Mouse (Mus musculus) CH12.LX (cell line): Measurements from ENCODE around the gene Actb. TPM values are rescaled to one million over a fixed set of nuclear protein-coding genes. Genes with fewer than 3 reads are reported as not detected.

Experiments used
- DNase-seq: peaks from one replicate; pipeline ENCODE4 v3.0.0-alpha.2; 2013; ENCODE audit errors: extremely low read depth
- H3K27ac ChIP-seq: 2 replicates; pipeline ENCODE4 v1.5.1; 2012; ENCODE audit warnings: low read depth, mild to moderate bottlenecking, control low read depth, moderate library complexity; ENCODE audit not compliant: insufficient read depth
- H3K27me3 ChIP-seq: replicated peaks from 2 replicates; pipeline ENCODE3; 2012; ENCODE audit warnings: inconsistent platforms
- H3K36me3 ChIP-seq, 2 experiments: replicated peaks in 1 of 2; 2 replicates each; pipeline versions ENCODE3 to v1.6.1; 2012; ENCODE audit warnings: inconsistent platforms in 1 of 2, low read length in 1 of 2, mild to moderate bottlenecking in 1 of 2, mixed read lengths in 1 of 2, moderate library complexity in 1 of 2; ENCODE audit not compliant: control insufficient read depth in 1 of 2, insufficient read depth in 1 of 2
- H3K4me1 ChIP-seq, 2 experiments: 2 replicates each; pipeline ENCODE4 v1.6.1; 2012; ENCODE audit warnings: inconsistent platforms in 1 of 2, moderate library complexity in 1 of 2; ENCODE audit not compliant: insufficient read depth in 2 of 2, control insufficient read depth in 1 of 2
- H3K4me2 ChIP-seq: 2 replicates; pipeline ENCODE4 v1.6.1; 2012; ENCODE audit warnings: low read depth, mild to moderate bottlenecking, control low read depth; ENCODE audit not compliant: poor library complexity, insufficient read depth, severe bottlenecking
- H3K4me3 ChIP-seq, 3 experiments: fragments of 150-350 bp in 1 of 3; sonication (generic) in 1 of 3; replicated peaks in 1 of 3; 2 replicates each; pipeline versions ENCODE3 to v1.5.1; 2011 to 2012; ENCODE audit warnings: low read depth in 2 of 3, low read length in 2 of 3, mild to moderate bottlenecking in 2 of 3, moderate library complexity in 2 of 3, control low read depth in 1 of 3, improper control_type of control experiment in 1 of 3, inconsistent platforms in 1 of 3, mixed read lengths in 1 of 3; ENCODE audit not compliant: poor library complexity in 1 of 3
- H3K79me2 ChIP-seq: replicated peaks from 2 replicates; pipeline ENCODE4 v1.6.1; 2012; ENCODE audit warnings: mild to moderate bottlenecking, moderate library complexity; ENCODE audit not compliant: control insufficient read depth, poor library complexity, insufficient read depth, severe bottlenecking; ENCODE audit errors: extremely low read depth
- H3K9ac ChIP-seq: 2 replicates; pipeline ENCODE4 v1.6.1; 2012; ENCODE audit warnings: low read depth, mild to moderate bottlenecking, control low read depth, moderate library complexity; ENCODE audit not compliant: insufficient read depth
- H3K9me3 ChIP-seq: replicated peaks from 2 replicates; pipeline ENCODE3; 2012; ENCODE audit warnings: low read length, inconsistent platforms, mixed read lengths
- BHLHE40 ChIP-seq: IDR thresholded peaks from 2 replicates; pipeline ENCODE4 v1.6.1; 2011; ENCODE audit warnings: mild to moderate bottlenecking, low read depth, low read length, improper control_type of control experiment
- CHD1 ChIP-seq: IDR thresholded peaks from 2 replicates; pipeline ENCODE4 v1.6.1; 2012; ENCODE audit warnings: low read depth, low read length, improper control_type of control experiment, inconsistent platforms
- CTCF ChIP-seq, 2 experiments: IDR thresholded peaks in 1 of 2; conservative IDR thresholded peaks in 1 of 2; 2 replicates each; pipeline ENCODE4 v1.5.1; 2011 to 2012; ENCODE audit warnings: low read depth in 2 of 2, low read length in 2 of 2, improper control_type of control experiment in 1 of 2, inconsistent platforms in 1 of 2, mild to moderate bottlenecking in 1 of 2, moderate library complexity in 1 of 2
- ELF1 ChIP-seq: IDR thresholded peaks from 2 replicates; pipeline ENCODE4 v1.6.1; 2014; ENCODE audit warnings: low read depth, mild to moderate bottlenecking, inconsistent platforms, low read length, improper control_type of control experiment
- IRF4 ChIP-seq: IDR thresholded peaks from 2 replicates; pipeline ENCODE4 v1.6.1; 2014; ENCODE audit warnings: low read depth, mild to moderate bottlenecking, inconsistent platforms, low read length, improper control_type of control experiment
- JUN ChIP-seq: IDR thresholded peaks from 2 replicates; pipeline ENCODE4 v1.6.1; 2011; ENCODE audit warnings: low read depth, mild to moderate bottlenecking, low read length, improper control_type of control experiment, moderate library complexity; ENCODE audit not compliant: insufficient read depth
- MAX ChIP-seq: IDR thresholded peaks from 2 replicates; pipeline ENCODE4 v1.6.1; 2011; ENCODE audit warnings: low read length, improper control_type of control experiment
- MEF2A ChIP-seq: IDR thresholded peaks from 2 replicates; pipeline ENCODE4 v1.6.1; 2014; ENCODE audit warnings: low read depth, mild to moderate bottlenecking, inconsistent platforms, low read length, improper control_type of control experiment, borderline replicate concordance
- MYC ChIP-seq: IDR thresholded peaks from 2 replicates; pipeline ENCODE4 v1.6.1; 2011; ENCODE audit warnings: low read depth, mild to moderate bottlenecking, improper control_type of control experiment, low read length
- POLR2AphosphoS2 ChIP-seq: IDR thresholded peaks from 2 replicates; pipeline ENCODE4 v1.6.1; 2011; ENCODE audit warnings: low read depth, low read length, improper control_type of control experiment
- RAD21 ChIP-seq: IDR thresholded peaks from 2 replicates; pipeline ENCODE4 v1.6.1; 2011; ENCODE audit warnings: low read depth, mild to moderate bottlenecking, low read length, improper control_type of control experiment, moderate library complexity
- SMC3 ChIP-seq: IDR thresholded peaks from 2 replicates; pipeline ENCODE4 v1.6.1; 2011; ENCODE audit warnings: low read depth, low read length, improper control_type of control experiment
- TCF12 ChIP-seq: IDR thresholded peaks from 2 replicates; pipeline ENCODE4 v1.6.1; 2014; ENCODE audit warnings: low read depth, mild to moderate bottlenecking, inconsistent platforms, low read length, improper control_type of control experiment
- USF2 ChIP-seq: conservative IDR thresholded peaks from 2 replicates; pipeline ENCODE4 v1.6.1; 2011; ENCODE audit warnings: low read depth, low read length, improper control_type of control experiment
- ZKSCAN1 ChIP-seq: IDR thresholded peaks from 2 replicates; pipeline ENCODE4 v1.6.1; 2012; ENCODE audit warnings: low read depth, inconsistent platforms, low read length, improper control_type of control experiment, borderline replicate concordance
- ZMIZ1 ChIP-seq: IDR thresholded peaks from 2 replicates; pipeline ENCODE4 v1.6.1; 2012; ENCODE audit warnings: low read depth, mild to moderate bottlenecking, inconsistent platforms, low read length, improper control_type of control experiment
- ZNF384 ChIP-seq: IDR thresholded peaks from 2 replicates; pipeline ENCODE4 v1.6.1; 2012; ENCODE audit warnings: low read depth, low read length, improper control_type of control experiment, inconsistent platforms
- dilution Hi-C: fragments of 300-500 bp; cut with MboI; formaldehyde crosslinking; loops from 2 replicates; pipeline ENCODE4 v1.14.3; 2020; ENCODE audit warnings: low sequenced_read_pairs; ENCODE audit not compliant: extremely low pct_unique_long_range_greater_than_20kb, extremely low pct_ligation_motif_present
- in situ Hi-C: fragments of 300-500 bp; cut with MboI; formaldehyde crosslinking; loops from 3 replicates; pipeline ENCODE4 v1.14.3; 2019; ENCODE audit warnings: low sequenced_read_pairs, low pct_ligation_motif_present, low pct_unique_long_range_greater_than_20kb, mixed read lengths
- polyA plus RNA-seq: library from polyadenylated mRNA; unstranded; fragments of >175 nt; gene quantifications from 2 replicates; pipeline ENCODE4 v1.2.1, GENCODE M21; 2012; ENCODE audit warnings: low read depth; ENCODE audit not compliant: insufficient read length
- total RNA-seq, 2 experiments: library from RNA; depleted of rRNA; stranded (reverse); fragments of 300-350 nt in 1 of 2; fragments of >200 nt in 1 of 2; gene quantifications; 2 replicates each; pipeline ENCODE4 v1.2.3; 2012 to 2014

Gene Actb
- total and polyA plus RNA-seq, 3 experiments, result 3,882 to 5,048 (median 4,756) TPM

DNA sequence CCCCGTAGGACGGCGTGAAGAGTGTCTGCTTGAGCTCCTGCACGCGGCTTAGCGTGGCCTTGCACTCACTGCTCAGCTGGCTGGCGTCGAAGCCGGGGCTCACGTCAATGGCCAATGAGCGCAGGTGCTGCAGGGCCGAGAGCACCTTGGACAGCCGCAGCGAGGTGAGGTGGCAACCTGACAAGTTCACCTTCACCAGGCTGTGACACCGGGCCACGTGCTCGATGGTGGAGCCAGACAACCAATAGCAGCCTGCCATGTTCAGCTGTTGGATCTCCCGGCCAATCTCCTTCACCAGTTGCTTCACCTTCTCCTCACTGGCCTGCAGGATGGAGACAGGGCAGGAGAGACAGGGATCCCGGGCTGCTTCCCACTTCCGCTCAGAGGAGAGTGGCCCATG, 19.8 kb downstream of the Actb start:
- Histone ChIP-seq H3K27me3 (no peaks in the 10 kb centered on the region), H3K4me1 (peaks cover 0 to under 1% of the 10 kb centered on the region in 2 experiments; a peak in 1 of 4 replicates), H3K4me2 (no peak overlapping the region), H3K4me3 (no peak overlapping the region)
- in situ Hi-C loops (loop anchor here (5.0 kb wide), 1 partner anchor 46 kb away; no protein-coding TSS in a partner anchor), dilution Hi-C loops (no loop called here)
- TF ChIP-seq USF2 (no peak), MAX (no peak), TCF12 (no peak), IRF4 (no peak), MYC (no peak), CTCF (conservative IDR thresholded peaks at IDR 0.05 in 1 of 2, IDR thresholded peaks at IDR 0.05 in 1 of 2; ENCODE audit: low read depth in 2 of 2, low read length in 2 of 2) (no peak), MEF2A (no peak), ZKSCAN1 (no peak), SMC3 (no peak), POLR2AphosphoS2 (no peak)
- TF ChIP-seq, all 38 proteins: peak for 0
- no peak for DNase-seq
- Histone ChIP-seq H3K27ac (no peak overlapping the region), H3K9ac (no peak overlapping the region), H3K9me3 (no peaks in the 10 kb centered on the region), H3K79me2 (no peaks in the 10 kb centered on the region; the same call in 1 of the 2 replicates), H3K36me3 (peaks cover 27 to 68% of the 10 kb centered on the region in 2 experiments)

DNA sequence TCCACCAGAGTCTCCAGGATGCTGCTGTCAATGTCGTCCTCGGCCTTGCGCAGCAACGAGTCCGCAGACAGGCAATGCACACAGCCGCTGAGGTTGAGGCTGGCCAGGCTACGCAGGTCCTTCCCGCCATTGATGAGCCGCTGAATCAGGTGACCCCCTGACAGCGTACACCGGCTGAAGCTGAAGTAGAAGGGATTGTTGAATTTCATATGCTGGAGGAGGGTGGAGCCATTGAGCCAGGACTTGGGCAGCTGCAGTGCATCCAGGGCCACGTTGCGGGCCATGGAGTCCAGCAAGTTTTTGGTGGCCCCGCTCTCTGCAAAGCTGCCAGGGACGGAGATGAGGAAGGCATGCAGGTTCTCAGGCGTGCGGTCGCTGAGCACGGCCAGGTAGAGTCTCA, 20.4 kb downstream of the Actb start:
- no peak overlapping the region for H3K9ac ChIP-seq
- no peak overlapping the region for H3K4me2 ChIP-seq
- H3K9me3 ChIP-seq, result no peaks in the 10 kb centered on the region
- no peak overlapping the region for H3K27ac ChIP-seq
- no peak for DNase-seq
- in situ Hi-C loops, result loop anchor here (5.0 kb wide), 1 partner anchor 46 kb away; no protein-coding TSS in a partner anchor
- peaks cover 27 to 73% of the 10 kb centered on the region in 2 experiments for H3K36me3 ChIP-seq
- no peak overlapping the region for H3K4me3 ChIP-seq
- H3K4me1 ChIP-seq, result peaks cover 0 to 7% of the 10 kb centered on the region in 2 experiments; a peak in 2 of 4 replicates
- TF ChIP-seq JUN (no peak), SMC3 (no peak), RAD21 (no peak)
- TF ChIP-seq, all 38 proteins: peak for 0
- Histone ChIP-seq H3K27me3 (no peaks in the 10 kb centered on the region), H3K79me2 (no peaks in the 10 kb centered on the region; the same call in 1 of the 2 replicates)
- dilution Hi-C loops, result no loop called here

DNA sequence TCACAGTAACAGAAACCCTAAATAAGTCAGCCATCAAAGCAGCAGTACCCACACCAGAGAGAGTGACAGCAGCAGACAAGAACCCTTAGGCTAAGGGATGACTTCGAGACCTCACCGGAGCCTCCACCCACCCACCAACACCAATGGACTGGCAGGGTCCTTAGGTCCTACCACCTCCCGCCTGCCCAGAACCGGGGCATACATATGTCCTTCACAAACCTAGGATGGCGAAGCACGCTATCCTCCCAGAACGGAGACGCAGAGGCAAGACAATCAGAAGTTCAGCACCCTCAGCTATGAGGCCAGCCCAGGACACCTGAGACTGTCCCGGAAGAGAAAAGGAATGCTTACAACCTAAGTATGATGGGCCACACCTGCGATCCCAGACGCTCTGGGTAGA, 24.1 kb downstream of the Actb start:
- no peaks in the 10 kb centered on the region for H3K27me3 ChIP-seq
- no peaks in the 10 kb centered on the region; the same call in 1 of the 2 replicates for H3K79me2 ChIP-seq
- DNase-seq, result no peak
- H3K4me1 ChIP-seq, result peaks cover 0 to 22% of the 10 kb centered on the region in 2 experiments; a peak in 3 of 4 replicates
- H3K9ac ChIP-seq, result no peak overlapping the region
- no peaks in the 10 kb centered on the region for H3K9me3 ChIP-seq
- no peak overlapping the region for H3K4me2 ChIP-seq
- H3K36me3 ChIP-seq, result peaks cover 37 to 81% of the 10 kb centered on the region in 2 experiments
- H3K4me3 ChIP-seq, result no peak overlapping the region
- TF ChIP-seq ZMIZ1, result no peak
- TF ChIP-seq CHD1, result no peak
- no peak for TF ChIP-seq ZNF384
- no peak for TF ChIP-seq ELF1
- TF ChIP-seq TCF12, result no peak
- no peak for TF ChIP-seq BHLHE40
- no peak for TF ChIP-seq JUN
- H3K27ac ChIP-seq, result no peak overlapping the region
- dilution Hi-C loops (no loop called here), in situ Hi-C loops (no loop called here)
